Mouse (Mus musculus) adrenal gland (tissue): ENCODE data around the gene Spata13.

ENCODE experiments used
- intact Hi-C: fragments of 180-260 bp; cut with DNase I; formaldehyde crosslinking; loops from one replicate; pipeline ENCODE4 v1.15.1; 2025

Gene Spata13

DNA sequence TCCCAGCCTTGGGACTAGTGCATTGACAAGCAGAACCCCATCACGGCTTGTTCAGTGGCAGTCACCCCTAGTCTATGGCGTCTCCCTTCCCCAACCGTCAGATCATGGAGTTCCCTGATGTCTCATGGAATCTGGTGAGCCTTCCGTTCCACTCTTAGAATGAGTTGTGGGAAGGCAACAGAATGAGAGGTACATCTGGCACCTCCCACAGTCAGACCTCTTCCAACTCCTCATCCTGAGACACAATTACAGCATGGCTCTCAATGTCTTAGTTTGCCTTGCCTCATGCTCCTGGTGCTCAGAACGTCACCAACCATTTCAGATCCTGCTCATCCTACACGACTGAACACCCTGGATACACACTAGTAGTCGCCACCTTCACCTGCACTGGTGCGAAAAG is 142.7 kb downstream of the Spata13 start:
- intact Hi-C loops, result no loop called here

DNA sequence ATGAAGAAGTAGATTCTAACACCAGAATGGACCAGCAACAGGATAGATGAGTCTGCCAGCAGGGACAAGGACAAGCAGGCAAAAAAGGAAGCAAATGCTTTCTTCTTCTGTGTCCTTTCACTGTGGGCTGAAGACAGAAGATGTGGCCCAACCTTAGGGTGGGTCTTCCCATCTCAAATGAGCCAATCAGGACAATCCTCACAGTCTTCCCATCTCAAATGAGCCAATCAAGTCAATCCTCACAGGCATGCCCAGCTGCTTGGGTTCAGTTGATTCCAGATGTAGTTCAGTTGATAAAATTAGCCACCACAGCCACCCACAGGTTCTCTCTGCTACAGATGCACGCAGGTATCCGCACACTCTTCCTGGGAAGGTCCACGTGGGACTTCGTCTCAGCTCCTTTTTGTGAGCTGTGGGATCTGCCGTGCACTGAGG is 143.7 kb downstream of the Spata13 start:
- intact Hi-C loops, result no loop called here

DNA sequence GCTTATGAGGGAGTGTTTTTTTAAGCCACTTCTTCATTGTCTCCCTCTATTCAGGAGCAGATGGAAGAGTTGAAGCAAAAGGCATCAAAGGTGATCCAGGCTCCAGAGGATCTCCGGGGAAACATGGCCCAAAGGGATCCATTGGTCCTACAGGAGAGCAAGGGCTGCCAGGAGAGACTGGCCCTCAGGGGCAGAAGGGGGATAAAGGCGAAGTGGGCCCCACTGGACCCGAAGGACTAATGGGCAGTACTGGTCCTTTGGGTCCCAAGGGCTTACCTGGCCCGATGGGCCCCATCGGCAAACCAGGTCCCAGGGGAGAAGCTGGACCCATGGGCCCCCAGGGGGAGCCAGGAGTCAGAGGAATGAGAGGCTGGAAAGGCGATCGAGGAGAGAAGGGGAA is 145.4 kb downstream of the Spata13 start:
- intact Hi-C loops, result no loop called here

DNA sequence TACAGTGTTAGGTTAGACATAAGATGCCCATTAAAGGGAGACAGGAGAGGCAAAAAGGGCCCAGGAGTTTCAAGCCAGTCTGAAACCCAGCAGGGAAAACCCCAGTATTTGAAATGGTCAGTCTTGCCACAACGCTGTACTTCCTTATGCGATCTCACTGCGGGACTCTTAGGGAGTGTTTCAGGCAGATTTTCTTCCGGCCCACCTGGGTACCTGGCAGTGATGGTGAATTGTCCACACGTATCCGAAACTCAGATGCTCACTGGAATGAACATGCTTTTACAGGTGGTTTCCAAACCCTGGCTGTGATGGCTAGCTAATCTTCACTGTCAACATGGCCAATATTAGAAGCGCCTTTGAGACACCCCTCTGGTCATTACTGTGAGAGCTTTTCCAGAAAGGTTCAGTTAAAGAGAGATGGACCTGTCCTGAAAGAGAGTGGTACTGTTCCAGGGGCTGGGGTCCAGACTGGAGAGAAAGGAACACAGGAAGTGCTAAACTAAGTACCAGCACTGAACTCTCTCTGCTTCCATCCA is 148.4 kb downstream of the Spata13 start:
- intact Hi-C loops, result no loop called here

DNA sequence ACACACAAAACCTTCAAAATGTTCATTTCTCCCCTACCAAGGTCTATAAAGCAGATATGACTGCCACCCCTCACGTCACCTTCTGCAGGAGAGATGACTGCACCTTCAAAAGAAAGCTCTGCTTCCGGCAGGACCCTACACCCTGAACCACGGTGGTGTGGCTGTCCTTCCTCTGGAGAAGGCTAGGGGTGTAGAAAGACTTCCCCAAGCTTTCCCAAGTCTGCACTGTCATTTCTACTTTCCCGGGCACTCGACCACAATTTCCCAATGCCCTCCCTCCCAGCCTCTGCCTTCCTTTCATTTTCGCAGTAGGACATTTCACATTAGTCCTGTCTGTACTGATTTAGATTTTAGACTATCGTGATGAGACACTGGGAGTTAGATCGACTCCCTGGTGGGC is 149.4 kb downstream of the Spata13 start:
- intact Hi-C loops, result no loop called here

DNA sequence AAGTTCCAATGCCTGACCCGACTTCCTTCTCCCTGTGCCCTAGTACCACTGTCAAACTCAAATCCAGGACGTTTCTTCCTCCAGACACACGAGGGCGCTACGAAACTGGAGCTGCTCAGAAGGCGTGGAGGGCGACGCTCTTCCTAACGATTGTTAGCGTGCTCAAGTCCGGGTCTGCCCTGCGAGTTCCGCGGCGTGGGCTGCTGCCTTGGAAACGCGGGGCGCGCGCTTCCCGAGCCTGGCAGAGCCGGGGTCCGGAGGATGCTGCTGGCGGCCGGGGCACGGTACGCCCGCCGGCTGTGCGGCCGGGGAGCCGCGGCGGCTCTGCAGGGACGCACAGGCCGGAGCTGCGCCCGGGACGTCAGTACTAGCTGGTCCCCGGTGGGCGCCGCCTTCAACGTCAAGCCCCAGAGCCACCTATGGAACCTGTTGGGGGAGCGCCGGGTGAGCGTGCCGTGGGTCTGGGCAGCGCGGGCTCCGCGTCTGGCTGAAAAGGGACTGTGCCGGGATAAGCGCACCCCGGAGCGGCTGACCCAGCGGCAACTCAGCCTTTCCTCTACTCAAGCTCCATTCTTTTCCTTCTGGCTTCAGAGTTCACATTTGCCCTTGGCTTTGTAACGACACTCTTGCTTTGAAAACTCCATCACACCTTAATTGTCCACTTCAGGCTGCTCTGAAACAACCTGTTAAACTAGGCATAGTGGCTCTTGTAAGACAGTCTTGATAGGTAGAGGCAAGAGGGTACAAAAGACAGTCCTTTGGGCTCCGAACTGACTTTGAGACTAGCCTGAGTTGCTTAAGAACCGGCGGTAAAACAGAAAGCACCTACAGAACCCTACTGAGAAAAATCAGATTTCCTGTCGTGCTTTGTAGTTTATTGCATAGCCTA is 150.9 kb downstream of the Spata13 start, which contains the start of gene Mipep:
Mipep (plus strand) TSS at position 147 of the 889 bp plus-strand sequence.
- intact Hi-C loops, result no loop called here

DNA sequence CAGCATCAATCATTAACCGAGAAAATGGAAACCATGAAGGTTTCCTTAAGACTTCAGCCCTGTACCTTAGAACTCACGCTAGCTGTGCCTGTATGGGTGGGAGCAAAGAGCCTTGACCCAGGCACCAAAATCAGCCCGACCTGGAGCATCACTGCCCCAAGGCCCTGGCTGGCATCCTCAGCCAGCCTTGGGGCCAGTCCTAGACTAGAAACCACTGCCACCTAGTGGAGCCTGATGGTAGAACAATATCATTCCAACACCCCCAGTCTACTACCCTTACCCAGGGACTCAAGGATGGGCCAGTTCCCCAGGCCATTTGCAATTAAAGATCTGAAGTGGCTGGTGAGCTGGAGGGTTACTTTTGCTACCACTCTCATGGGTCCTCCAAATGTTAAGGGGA is 156.3 kb downstream of the Spata13 start:
- intact Hi-C loops, result no loop called here

DNA sequence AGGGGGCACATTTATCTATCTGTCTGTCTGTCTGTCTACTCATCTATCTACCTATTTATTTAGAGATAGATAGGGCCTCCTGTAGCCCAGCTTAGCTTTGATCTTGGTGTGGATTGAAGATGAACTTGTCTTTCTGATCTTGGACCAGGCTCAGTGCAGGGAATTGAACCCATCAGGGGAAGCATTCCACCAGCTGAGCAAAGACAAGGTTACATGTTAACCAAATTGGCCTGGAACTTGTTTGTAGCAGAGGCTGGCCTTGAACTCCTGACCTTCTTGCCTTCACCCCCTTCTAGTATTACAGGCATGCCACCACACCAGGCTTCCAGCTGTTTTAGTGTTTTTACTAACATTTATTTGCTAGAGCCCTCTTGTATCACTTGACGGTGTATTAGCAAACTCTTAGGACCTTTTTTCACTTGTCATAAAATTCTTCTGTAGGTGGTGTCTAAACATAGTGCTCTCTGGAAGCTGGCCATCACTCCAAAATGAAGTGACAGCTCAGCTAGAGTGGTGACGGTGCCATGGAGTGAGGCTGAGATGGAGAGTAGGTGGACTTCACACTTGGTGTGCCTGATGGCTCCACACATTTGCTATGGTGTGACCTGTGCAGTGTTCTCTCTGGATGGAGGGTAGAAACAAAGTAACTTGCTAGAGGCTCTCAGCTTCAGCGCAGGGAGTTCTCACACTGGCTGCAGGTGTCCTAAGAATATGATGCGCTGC is 163.0 kb downstream of the Spata13 start:
- intact Hi-C loops, result no loop called here

DNA sequence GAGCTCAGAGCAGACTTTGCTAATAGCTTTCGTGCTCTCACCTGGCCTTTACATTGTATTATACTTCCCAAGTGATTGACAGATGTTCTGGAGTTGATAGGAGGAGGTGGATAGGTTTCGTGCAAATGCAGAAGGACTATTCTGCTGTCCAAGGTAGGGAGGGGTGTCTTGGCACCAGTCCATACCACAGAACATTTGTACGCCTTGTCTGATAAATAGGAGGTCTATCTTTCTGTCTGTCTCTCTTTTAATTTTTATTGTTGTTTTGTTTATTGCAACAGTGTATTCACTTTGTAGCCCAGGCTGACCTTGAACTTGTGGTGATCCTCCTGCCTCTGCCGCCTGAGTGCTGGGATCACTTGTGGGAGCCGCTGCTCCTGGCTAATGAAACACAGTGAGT is 163.8 kb downstream of the Spata13 start:
- intact Hi-C loops, result no loop called here

DNA sequence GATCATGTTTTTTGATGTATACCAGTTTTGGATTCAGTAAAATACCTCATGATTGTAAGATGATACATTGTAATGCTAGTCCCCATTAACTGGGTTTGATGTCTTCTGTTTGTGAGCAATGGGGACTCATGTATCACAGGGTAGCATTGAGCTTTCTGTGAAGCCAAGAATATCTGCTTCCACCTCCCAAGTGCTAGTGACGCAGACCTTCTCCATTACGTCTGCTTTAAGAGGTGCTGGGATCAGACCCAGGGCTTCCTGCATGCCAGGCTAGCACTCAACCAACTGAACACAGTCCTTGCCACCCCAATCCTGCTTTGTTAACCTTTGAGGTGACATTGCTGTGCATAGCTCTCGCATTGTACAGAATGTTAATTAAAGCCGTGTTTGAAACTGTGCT is 164.9 kb downstream of the Spata13 start:
- intact Hi-C loops, result loop anchor here (1.0 to 2.0 kb wide), 2 partner anchors 287 to 314 kb away; no protein-coding TSS in a partner anchor

DNA sequence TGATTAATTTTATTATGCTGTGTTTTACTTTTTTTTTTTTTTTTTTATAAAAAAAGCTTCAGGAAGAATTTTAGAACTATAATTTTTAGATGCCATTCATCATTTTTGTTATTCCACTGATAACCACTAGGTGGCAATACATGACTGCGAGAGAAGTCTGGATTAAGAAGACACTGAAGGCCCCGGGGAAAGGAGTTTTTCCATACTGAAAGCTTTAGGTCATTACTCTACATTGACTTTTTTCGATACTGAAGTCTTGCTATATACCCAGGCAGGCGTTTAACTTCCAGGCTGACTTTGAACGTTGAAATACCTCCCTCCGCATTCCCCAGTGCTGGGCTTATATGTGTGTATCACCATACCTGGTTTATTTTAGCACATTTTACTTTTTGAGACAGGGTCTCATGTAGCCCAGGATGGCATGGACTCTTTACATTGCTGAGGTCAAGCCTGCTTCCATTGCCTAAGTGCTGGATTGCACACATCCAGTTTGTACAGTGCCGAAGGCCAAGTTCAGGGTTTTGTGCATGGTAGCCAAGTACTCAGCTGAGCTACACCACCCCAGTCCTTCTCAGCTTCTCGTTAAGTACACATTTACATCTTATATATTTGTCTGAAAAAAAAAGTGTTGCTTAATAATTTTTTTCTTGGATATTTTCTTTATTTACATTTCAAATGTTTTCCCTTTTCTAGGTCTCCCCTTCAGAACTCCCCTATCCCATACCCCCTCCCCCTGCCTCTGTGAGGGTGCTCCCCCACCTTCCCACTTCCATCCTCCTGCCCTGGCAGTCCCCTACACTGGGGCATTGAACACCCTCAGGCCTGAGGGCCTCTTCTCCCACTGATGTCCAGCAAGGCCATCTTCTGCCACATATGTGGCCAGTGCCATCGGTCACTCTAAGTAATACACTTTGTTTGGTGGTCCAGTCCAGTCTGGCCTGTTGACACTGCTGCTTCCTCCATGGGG is 166.2 kb downstream of the Spata13 start:
- intact Hi-C loops, result loop anchor here (1.0 to 5.0 kb wide), 3 partner anchors 285 to 492 kb away; no protein-coding TSS in a partner anchor

DNA sequence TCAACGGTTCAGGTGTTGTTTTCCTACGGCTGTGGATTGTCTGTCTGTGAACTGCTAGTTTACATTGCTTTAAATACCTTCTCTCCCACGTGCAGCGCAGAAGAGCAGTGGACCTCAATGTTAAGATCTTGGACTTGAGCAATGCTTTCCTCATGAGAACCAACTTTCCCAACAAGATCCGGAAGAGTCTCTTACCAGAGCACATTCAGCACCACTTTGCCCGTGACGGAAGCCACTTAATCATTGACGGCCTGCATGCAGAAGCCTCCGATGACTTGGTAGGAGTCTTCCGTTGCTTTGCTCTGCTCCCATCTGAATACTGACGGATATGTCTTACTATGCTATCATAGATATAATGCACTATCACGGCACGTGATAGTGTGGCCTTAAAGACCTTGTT is 168.2 kb downstream of the Spata13 start:
- intact Hi-C loops, result loop anchor here (5.0 kb wide), 1 partner anchor 490 kb away; no protein-coding TSS in a partner anchor

DNA sequence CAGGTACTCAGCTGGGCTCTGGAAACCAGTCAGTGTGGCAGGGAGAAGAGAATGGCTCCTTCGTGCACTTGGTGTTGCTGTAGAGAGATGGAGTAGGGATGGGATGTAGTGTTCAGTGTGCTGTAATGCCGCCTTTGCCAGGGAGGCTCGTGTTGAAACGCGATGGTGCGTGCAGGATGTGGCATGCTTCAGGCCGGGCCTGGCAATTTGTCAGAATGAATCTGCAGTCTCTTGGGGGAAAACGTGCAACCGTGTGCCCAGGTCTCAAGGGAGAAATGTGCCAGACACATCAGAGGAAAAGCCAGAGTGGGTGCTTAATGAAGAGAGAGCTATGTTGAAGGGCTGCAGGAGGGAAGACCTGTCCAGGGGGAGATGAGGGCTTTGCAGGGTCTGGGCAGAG is 171.2 kb downstream of the Spata13 start:
- intact Hi-C loops, result loop anchor here (5.0 kb wide), 1 partner anchor 487 kb away; no protein-coding TSS in a partner anchor

DNA sequence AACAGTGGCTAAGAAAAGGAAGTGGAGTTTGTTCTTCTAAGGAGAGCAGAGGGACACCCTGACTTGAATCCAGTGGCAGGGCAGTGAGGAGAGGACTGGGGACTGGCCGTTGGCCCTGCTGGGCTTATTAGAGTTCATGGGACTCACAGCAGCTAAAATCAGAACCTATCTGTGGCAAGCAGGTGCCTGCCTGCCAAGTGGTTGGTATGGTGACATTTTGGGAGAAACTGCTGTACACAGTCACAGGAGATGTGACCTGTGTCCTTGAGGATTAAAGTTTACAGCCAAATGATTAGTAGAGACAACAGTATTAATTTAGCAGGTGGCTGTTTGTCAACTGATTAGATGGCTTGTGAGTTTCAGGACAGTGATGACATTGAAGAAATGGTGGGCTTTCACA is 172.1 kb downstream of the Spata13 start:
- intact Hi-C loops, result no loop called here

DNA sequence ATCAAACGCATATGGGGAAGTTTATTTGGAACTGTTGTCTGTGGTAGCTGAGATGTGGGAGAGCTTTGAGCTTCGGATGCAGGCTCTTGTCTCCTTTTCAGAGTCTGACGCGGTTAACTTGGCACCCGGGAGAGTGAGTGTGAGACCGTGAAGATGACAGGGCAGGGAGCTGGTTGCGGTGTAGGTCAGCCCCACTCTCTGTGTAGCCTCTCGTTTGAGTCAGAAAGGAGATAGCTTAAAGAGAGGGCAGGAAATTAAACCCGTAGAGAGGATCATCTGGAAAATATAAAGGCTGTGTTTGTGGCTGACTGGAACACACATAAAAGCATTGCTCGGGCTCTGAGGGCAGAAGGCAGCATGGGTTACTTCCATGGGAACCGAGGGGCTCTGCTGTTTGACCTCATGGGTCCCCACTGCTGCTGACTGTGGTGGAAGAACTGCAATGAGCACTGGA is 173.1 kb downstream of the Spata13 start:
- intact Hi-C loops, result no loop called here

DNA sequence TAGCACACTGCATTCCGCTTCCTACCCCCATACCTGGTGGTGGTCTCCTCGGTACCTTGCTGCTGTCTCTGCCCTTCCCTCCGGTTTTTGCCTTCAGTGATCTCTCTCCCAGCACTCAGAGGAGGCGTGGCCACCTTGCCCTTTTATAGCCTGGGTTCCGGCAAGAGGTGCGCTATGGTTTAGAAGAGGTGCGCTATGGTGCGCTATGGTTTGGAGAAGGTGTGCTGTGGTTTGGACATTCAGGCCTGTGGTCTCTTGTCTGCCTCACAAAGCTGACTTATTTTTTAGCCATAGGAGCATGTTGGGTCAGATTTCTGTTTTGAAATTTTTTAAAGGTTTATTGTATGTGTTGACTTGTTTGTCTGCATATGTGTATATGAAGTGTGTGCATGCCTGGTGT is 176.1 kb downstream of the Spata13 start:
- intact Hi-C loops, result no loop called here

DNA sequence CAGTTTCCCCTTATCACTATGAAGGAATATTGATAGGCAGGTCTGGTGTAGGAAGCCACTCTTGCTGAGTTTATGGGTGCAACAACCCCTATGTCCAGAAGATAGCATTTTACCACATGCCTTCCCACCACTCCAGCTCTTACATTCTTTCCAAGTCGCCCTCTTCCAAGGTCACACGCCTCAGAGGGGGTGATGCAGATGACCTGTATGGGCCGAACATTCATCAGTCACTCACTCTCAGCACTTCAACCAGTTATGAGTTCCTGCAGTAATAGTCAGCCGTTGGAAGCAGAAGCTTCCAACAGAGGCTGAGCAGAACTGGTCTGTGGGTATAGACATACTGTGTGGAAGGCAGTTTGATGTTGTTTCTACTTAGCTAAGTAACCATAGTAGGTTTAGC is 177.7 kb downstream of the Spata13 start:
- intact Hi-C loops, result no loop called here
